Mouse (Mus musculus) ES-E14 (cell line): ENCODE results near the gene Cntnap2.

ENCODE experiments used
- CHD2 ChIP-seq: IDR thresholded peaks from 2 replicates; pipeline ENCODE4 v1.6.1; 2014; ENCODE audit warnings: mild to moderate bottlenecking, low read depth, low read length, inconsistent platforms
- HCFC1 ChIP-seq: IDR thresholded peaks from 2 replicates; pipeline ENCODE4 v1.6.1; 2012; ENCODE audit warnings: low read length, inconsistent platforms, borderline replicate concordance; ENCODE audit not compliant: insufficient read depth
- MAFK ChIP-seq: IDR thresholded peaks from 2 replicates; pipeline ENCODE4 v1.6.1; 2014; ENCODE audit warnings: mild to moderate bottlenecking, low read depth, low read length, inconsistent platforms; ENCODE audit not compliant: insufficient read depth
- ZNF384 ChIP-seq: IDR thresholded peaks from 2 replicates; pipeline ENCODE4 v1.6.1; 2012; ENCODE audit warnings: low read depth, low read length, inconsistent platforms

DNA sequence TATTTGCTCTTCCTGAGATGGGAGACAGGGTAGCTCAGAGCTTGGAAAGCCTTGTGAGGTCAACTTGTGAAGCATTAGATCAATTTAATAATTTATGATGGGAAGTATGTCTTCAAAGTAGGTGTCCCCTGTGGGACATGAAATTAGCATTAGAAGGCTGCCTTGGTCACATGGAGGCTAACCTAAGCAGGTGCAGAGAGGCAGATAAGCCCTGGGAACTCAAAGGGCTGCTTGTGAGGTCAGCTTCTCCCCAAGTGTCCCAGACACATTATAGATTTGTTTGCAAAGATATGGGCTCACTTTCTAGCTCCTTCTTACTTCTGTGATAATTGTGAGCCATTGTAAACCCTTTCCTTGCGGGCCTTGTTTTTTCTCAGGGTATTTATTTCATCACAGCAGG lies 155.2 kb downstream of the Cntnap2 start:
- TF ChIP-seq MAFK (no peak), ZNF384 (no peak), HCFC1 (no peak), CHD2 (no peak)
